Mouse (Mus musculus) monocyte, adult 5-6 weeks (primary cell): ENCODE data around the gene Celf1. TPM values are rescaled to one million over a fixed set of nuclear protein-coding genes. Genes with fewer than 3 reads are reported as not detected.
A peak's percentile ranks its signal among the peaks of the same experiment; 100 is the strongest.

Source experiments
- ATAC-seq: fragments of 153-309, 156-312 bp; replicated peaks from 2 replicates; pipeline ENCODE4 v1.8.0; 2017; ENCODE audit warnings: mild to moderate bottlenecking; ENCODE audit not compliant: low TSS enrichment, insufficient number of reproducible peaks, severe bottlenecking, poor library complexity, low FRiP score
- total RNA-seq: library from RNA; stranded (forward); fragments of 200-1000, 200-491, 200-594 nt; gene quantifications from 3 replicates; pipeline ENCODE4 v1.2.3, GENCODE M21; 2017

The Celf1 gene
- total RNA-seq, 1 experiment from 2014 or later, result 27.6 TPM

GRCm38 (mm10) chr2:91051917-91052316 is 111.7 kb downstream of the Celf1 start:
- no peak for ATAC-seq

- no peak for ATAC-seq
These were observed 112.6 kb downstream of the Celf1 start for GRCm38 (mm10) chr2:91052752-91053151.

GRCm38 (mm10) chr2:91053181-91053933 is 113.2 kb downstream of the Celf1 start:
- no peak for ATAC-seq

GRCm38 (mm10) chr2:91053934-91054382 is 113.8 kb downstream of the Celf1 start, which contains the start of gene Psmc3:
Gene Psmc3 (plus strand): TSS chr2:91054009.
- ATAC-seq, result peak; percentile 93

- no peak for ATAC-seq
These were observed 118.3 kb downstream of the Celf1 start for GRCm38 (mm10) chr2:91058435-91058834.

GRCm38 (mm10) chr2:91059376-91059775 is 119.2 kb downstream of the Celf1 start:
- ATAC-seq, result no peak

- ATAC-seq, result no peak
These were observed 120.6 kb downstream of the Celf1 start for GRCm38 (mm10) chr2:91060544-91061355.

GRCm38 (mm10) chr2:91061849-91062481 is 121.8 kb downstream of the Celf1 start:
- no peak for ATAC-seq

GRCm38 (mm10) chr2:91062779-91063606 is 122.8 kb downstream of the Celf1 start:
- no peak for ATAC-seq

- no peak for ATAC-seq
These were observed 124.0 kb downstream of the Celf1 start for GRCm38 (mm10) chr2:91064211-91064610.

- ATAC-seq, result 0 out of 2 replicates have a peak, but pooled peaks have one; percentile 14
These were observed 125.4 kb downstream of the Celf1 start for GRCm38 (mm10) chr2:91065544-91065943.

- no peak for ATAC-seq
These were observed 126.3 kb downstream of the Celf1 start for GRCm38 (mm10) chr2:91066455-91066854.

GRCm38 (mm10) chr2:91068162-91068871 is 128.1 kb downstream of the Celf1 start:
- no peak for ATAC-seq

- no peak for ATAC-seq
These were observed 128.6 kb downstream of the Celf1 start for GRCm38 (mm10) chr2:91068872-91069165.
